Mouse (Mus musculus) liver, embryonic 14.5 days (tissue): ENCODE results near the gene Nop9.
"Not testable (repeated sequence)": the region's sequence is repeated elsewhere in the genome, so short reads cannot be mapped to it uniquely, and the experiment has no call there.

Experiments used
- CTCF ChIP-seq: IDR thresholded peaks from 2 replicates; pipeline ENCODE4 v1.5.1; 2016; ENCODE audit warnings: antibody characterized with exemption, low read depth, control low read depth
- EP300 ChIP-seq: IDR thresholded peaks from 2 replicates; pipeline ENCODE4 v1.6.1; 2016; ENCODE audit warnings: antibody characterized with exemption, low read depth

- peak; percentile 87 for TF ChIP-seq CTCF
- not testable (repeated sequence) for TF ChIP-seq EP300
Observed at GRCm38 (mm10) chr14:55760156-55760555, 14.7 kb downstream of the Nop9 start.
